Mouse (Mus musculus) thymus, adult 2 months (tissue): ENCODE measurements around the gene Cox19. TPM values are rescaled to one million over a fixed set of nuclear protein-coding genes. Genes with fewer than 3 reads are reported as not detected.

Source experiments
- DNase-seq: peaks from one replicate; pipeline ENCODE4 v3.0.0; 2021
- H3K27ac ChIP-seq: fragments of 200-500 bp; 2 replicates; pipeline ENCODE4 v1.5.1; 2012; ENCODE audit warnings: low read length, control low read depth; ENCODE audit not compliant: control insufficient read depth, insufficient read depth
- H3K27me3 ChIP-seq: fragments of 200-500 bp; 2 replicates; pipeline ENCODE4 v1.6.1; 2012; ENCODE audit warnings: mild to moderate bottlenecking, low read length, moderate library complexity, mixed read lengths; ENCODE audit not compliant: control insufficient read depth, insufficient read depth
- H3K36me3 ChIP-seq: fragments of 200-500 bp; 2 replicates; pipeline ENCODE4 v1.6.1; 2012; ENCODE audit warnings: mild to moderate bottlenecking, low read length, moderate library complexity; ENCODE audit not compliant: control insufficient read depth, insufficient read depth
- H3K4me1 ChIP-seq: fragments of 200-500 bp; replicated peaks from 2 replicates; pipeline ENCODE4 v1.6.1; 2012; ENCODE audit warnings: low read length; ENCODE audit not compliant: control insufficient read depth, insufficient read depth
- H3K4me3 ChIP-seq: fragments of 200-500 bp; 2 replicates; pipeline ENCODE4 v1.5.1; 2012; ENCODE audit warnings: mild to moderate bottlenecking, low read length, control low read depth, moderate library complexity; ENCODE audit not compliant: control insufficient read depth, insufficient read depth
- CTCF ChIP-seq: fragments of 200-500 bp; IDR thresholded peaks from 2 replicates; pipeline ENCODE4 v1.5.1; 2012; ENCODE audit warnings: mild to moderate bottlenecking, control low read depth, low read length, moderate library complexity, borderline replicate concordance; ENCODE audit not compliant: control insufficient read depth, poor library complexity, insufficient read depth; ENCODE audit errors: extremely low read depth
- POLR2A ChIP-seq: fragments of 200-500 bp; IDR thresholded peaks from 2 replicates; pipeline ENCODE4 v1.6.1; 2012; ENCODE audit warnings: mild to moderate bottlenecking, low read length, control low read depth, moderate library complexity; ENCODE audit not compliant: control insufficient read depth, poor library complexity, insufficient read depth; ENCODE audit errors: extremely low read depth
- WGBS: fragments of 180-500 bp; shearing (Covaris S2); methylation state at CpG from one replicate; pipeline ENCODE4 v1.1.7; 2018; 5-methylcytosine and 5-hydroxymethylcytosine counted together
- polyA plus RNA-seq: library from polyadenylated mRNA; depleted of rRNA; stranded (reverse); fragments of >200 nt; gene quantifications from 2 replicates; pipeline ENCODE4 v1.2.3, GENCODE M21; 2012

The Cox19 gene
- polyA plus RNA-seq, 1 experiment = 99.2 TPM

- WGBS = 92% methylated on average over 16 of the region's 16 CpGs
- H3K27ac ChIP-seq = no peak overlapping the region
- peaks cover 8% of the 10 kb centered on the region; the same call in 1 of the 2 replicates for H3K36me3 ChIP-seq
- DNase-seq = no peak
- H3K4me1 ChIP-seq = no peaks in the 10 kb centered on the region
- TF ChIP-seq CTCF (no peak), POLR2A (no peak)
- no peaks in the 10 kb centered on the region for H3K27me3 ChIP-seq
- H3K4me3 ChIP-seq = no peak overlapping the region
Observed at GRCm38 (mm10) chr5:139333301-139334013, 17.8 kb downstream of the Cox19 start.

GRCm38 (mm10) chr5:139332590-139333272, 18.5 kb downstream of the Cox19 start:
- Histone ChIP-seq H3K27me3 (no peaks in the 10 kb centered on the region), H3K4me3 (no peak overlapping the region), H3K36me3 (peaks cover 3% of the 10 kb centered on the region; the same call in 1 of the 2 replicates), H3K4me1 (no peaks in the 10 kb centered on the region), H3K27ac (no peak overlapping the region)
- no peak for DNase-seq
- 90% methylated on average over 8 of the region's 8 CpGs for WGBS
- TF ChIP-seq POLR2A (no peak), CTCF (no peak)

GRCm38 (mm10) chr5:139331742-139332141, 19.5 kb downstream of the Cox19 start:
- H3K36me3 ChIP-seq = no peaks in the 10 kb centered on the region; the same call in 1 of the 2 replicates
- H3K27me3 ChIP-seq = no peaks in the 10 kb centered on the region
- DNase-seq = peak; percentile 73
- H3K4me1 ChIP-seq = no peaks in the 10 kb centered on the region
- H3K4me3 ChIP-seq = no peak overlapping the region
- 24% methylated on average over 8 of the region's 8 CpGs for WGBS
- no peak overlapping the region for H3K27ac ChIP-seq
- peak; percentile 88 for TF ChIP-seq CTCF
- TF ChIP-seq POLR2A = no peak

- DNase-seq = no peak
- H3K27me3 ChIP-seq = no peaks in the 10 kb centered on the region
- H3K4me3 ChIP-seq = no peak overlapping the region
- TF ChIP-seq CTCF (no peak), POLR2A (no peak)
- no peak overlapping the region for H3K27ac ChIP-seq
- no peaks in the 10 kb centered on the region for H3K4me1 ChIP-seq
- H3K36me3 ChIP-seq = no peaks in the 10 kb centered on the region
- WGBS = 90% methylated on average over 7 of the region's 7 CpGs
Observed at GRCm38 (mm10) chr5:139330766-139331165, 20.5 kb downstream of the Cox19 start.

GRCm38 (mm10) chr5:139327634-139328020, 23.6 kb downstream of the Cox19 start:
- TF ChIP-seq POLR2A (no peak), CTCF (no peak)
- Histone ChIP-seq H3K27ac (no peak overlapping the region), H3K4me1 (peaks cover 8% of the 10 kb centered on the region; the same call in 1 of the 2 replicates), H3K27me3 (no peaks in the 10 kb centered on the region), H3K36me3 (no peaks in the 10 kb centered on the region), H3K4me3 (no peak overlapping the region)
- WGBS = 66% methylated on average over 7 of the region's 7 CpGs
- no peak for DNase-seq

GRCm38 (mm10) chr5:139326986-139327633, 24.1 kb downstream of the Cox19 start:
- no peak for DNase-seq
- Histone ChIP-seq H3K27ac (no peak overlapping the region), H3K36me3 (no peaks in the 10 kb centered on the region), H3K4me1 (peaks cover 8% of the 10 kb centered on the region; the same call in 1 of the 2 replicates), H3K4me3 (no peak overlapping the region), H3K27me3 (no peaks in the 10 kb centered on the region)
- TF ChIP-seq POLR2A (no peak), CTCF (no peak)
- WGBS = 94% methylated on average over 7 of the region's 7 CpGs
